Mouse (Mus musculus) embryonic facial prominence, embryonic 11.5 days (tissue): Measurements from ENCODE around the gene Tmem132e. TPM values are rescaled to one million over a fixed set of nuclear protein-coding genes. Genes with fewer than 3 reads are reported as not detected.

Source experiments
- ATAC-seq: fragments of 200-750 bp; cut with Nextera tagmentation; replicated peaks from 2 replicates; pipeline ENCODE4 v1.8.0; 2017; ENCODE audit warnings: low read depth; ENCODE audit not compliant: insufficient number of reproducible peaks, low FRiP score, low TSS enrichment
- DNase-seq: peaks from one replicate; pipeline ENCODE4 v3.0.0-alpha.2; 2015; ENCODE audit warnings: low spot score
- H3K27ac ChIP-seq: fragments of 300-500 bp; sonication (generic); replicated peaks from 2 replicates; pipeline ENCODE4 v1.5.1; 2014; ENCODE audit warnings: mild to moderate bottlenecking, low read depth, low read length, control low read depth
- H3K27me3 ChIP-seq: fragments of 300-500 bp; sonication (generic); 2 replicates; pipeline ENCODE4 v1.6.1; 2014; ENCODE audit warnings: mild to moderate bottlenecking, low read length, moderate library complexity, mixed read lengths; ENCODE audit not compliant: control insufficient read depth, insufficient read depth
- H3K36me3 ChIP-seq: fragments of 300-500 bp; sonication (generic); replicated peaks from 2 replicates; pipeline ENCODE4 v1.6.1; 2014; ENCODE audit warnings: low read depth, mild to moderate bottlenecking, low read length, moderate library complexity, mixed read lengths; ENCODE audit not compliant: control insufficient read depth, insufficient read depth
- H3K4me1 ChIP-seq: fragments of 300-500 bp; sonication (generic); 2 replicates; pipeline ENCODE4 v1.6.1; 2014; ENCODE audit warnings: low read length, mixed read lengths; ENCODE audit not compliant: control insufficient read depth, insufficient read depth
- H3K4me2 ChIP-seq: fragments of 300-500 bp; sonication (generic); 2 replicates; pipeline ENCODE4 v1.6.1; 2014; ENCODE audit warnings: low read depth, mild to moderate bottlenecking, control low read depth, low read length, moderate library complexity
- H3K4me3 ChIP-seq: fragments of 300-500 bp; sonication (generic); 2 replicates; pipeline ENCODE4 v1.5.1; 2014; ENCODE audit warnings: low read depth, low read length, control low read depth
- H3K9ac ChIP-seq: fragments of 300-500 bp; sonication (generic); replicated peaks from 2 replicates; pipeline ENCODE4 v1.6.1; 2014; ENCODE audit warnings: mild to moderate bottlenecking, control low read depth, low read length
- H3K9me3 ChIP-seq: fragments of 300-500 bp; sonication (generic); replicated peaks from 2 replicates; pipeline ENCODE4 v1.6.1; 2016; ENCODE audit warnings: mild to moderate bottlenecking, low read length, inconsistent platforms, mixed read lengths; ENCODE audit not compliant: control insufficient read depth
- WGBS: fragments of 180-500 bp; shearing (Covaris S2); extraction: QIAGEN DNeasy Blood & Tissue Kit; methylation state at CpG from one replicate; pipeline ENCODE4 v1.1.7; 2014; 5-methylcytosine and 5-hydroxymethylcytosine counted together
- polyA plus RNA-seq: library from polyadenylated mRNA; unstranded; fragments of >200 nt; fragmentation: Nextera tagmentation; extraction: Ambion mirVana; gene quantifications from 2 replicates; pipeline ENCODE4 v1.2.1, GENCODE M21; 2014

Tmem132e gene
- polyA plus RNA-seq: 0.97 and 1.0 TPM in 2 replicates

DNA sequence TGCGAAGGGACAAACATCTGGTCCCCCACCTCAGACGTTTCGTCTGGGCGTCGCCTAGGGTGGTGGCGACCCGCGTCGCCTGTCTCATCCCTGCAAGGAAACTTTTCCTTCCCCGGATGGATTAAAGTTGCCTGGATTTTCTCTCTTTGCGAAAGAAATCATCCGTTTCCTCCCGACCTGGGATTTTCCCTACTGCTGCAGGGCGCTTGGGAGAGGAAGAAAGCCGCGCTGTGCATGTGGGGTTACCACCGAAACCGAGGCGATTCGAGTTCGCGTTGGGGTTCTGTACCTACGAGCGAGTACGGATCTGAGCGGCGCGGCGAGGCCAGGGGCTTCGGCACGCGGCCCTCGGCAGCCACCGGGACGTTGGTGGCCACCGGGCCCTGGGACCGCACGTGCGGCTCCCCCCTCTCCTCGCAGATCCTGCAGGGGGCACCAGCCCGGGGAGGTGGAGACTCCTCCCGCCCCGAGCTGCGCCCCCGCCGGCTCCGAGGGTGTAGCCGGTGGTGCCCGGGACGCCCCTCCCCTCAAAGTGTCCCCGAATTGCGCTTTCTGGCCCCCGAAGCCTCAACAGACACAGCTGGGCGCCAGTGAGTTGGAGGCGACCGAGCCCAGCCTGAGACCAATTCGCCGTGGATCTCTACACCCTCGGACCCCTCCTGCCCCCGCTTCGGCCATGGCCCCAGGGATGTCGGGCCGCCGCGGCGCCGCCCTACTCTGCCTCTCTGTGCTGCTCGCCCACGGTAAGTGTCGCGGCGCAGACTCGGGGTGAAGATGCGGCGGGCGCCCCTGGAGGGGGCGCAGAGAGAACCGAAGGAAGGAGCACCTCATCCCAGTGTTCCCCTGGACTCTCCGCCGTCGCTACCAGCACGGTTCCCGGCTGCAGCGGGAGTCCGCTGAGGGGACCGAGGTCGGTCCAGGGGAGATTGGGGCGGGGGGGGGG lies at the start of gene Tmem132e:
Gene Tmem132e (plus strand): TSS at position 530 of the 943 bp plus-strand sequence.
- Histone ChIP-seq H3K4me2 (peak within 1 kb of the TSS; percentile 86), H3K4me1 (no peaks in the 10 kb centered on the region; the same call in 1 of the 2 replicates), H3K9me3 (no peaks in the 10 kb centered on the region), H3K27me3 (peaks cover 55% of the 10 kb centered on the region), H3K9ac (peak within 1 kb of the TSS; percentile 30), H3K4me3 (peak within 1 kb of the TSS; percentile 50), H3K27ac (no peak within 1 kb of the TSS), H3K36me3 (no peaks in the 10 kb centered on the region; the same call in 1 of the 2 replicates)
- ATAC-seq: 0 out of 2 replicates have a peak, but pooled peaks have one; percentile 19
- peak; percentile 53 for DNase-seq
- WGBS: under 1% methylated on average over 80 of the region's 88 CpGs

DNA sequence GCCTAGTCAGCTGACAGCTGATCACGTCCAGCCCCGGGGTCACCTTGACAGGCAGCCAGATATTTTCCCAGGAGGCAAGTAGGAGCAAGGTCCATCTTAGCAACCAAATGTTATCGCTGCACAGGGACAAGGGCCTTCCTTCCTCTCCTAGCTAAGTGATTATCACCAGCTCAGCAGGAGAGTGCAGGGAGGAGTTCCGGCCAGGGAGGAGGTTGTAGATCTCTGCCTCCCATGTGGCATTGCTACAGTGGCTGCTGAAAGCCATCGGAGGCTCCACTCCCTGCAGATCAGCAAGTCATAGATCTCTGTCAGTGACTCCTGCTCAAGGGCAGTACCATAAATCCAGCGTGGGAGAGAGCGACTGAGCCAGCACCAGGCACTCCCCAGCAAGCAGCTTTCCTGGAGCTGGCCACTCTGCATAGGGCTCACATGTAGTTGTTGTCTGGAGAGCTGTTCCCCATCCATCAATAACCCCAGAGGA lies 48.7 kb upstream of the Tmem132e start:
- H3K36me3 ChIP-seq: no peaks in the 10 kb centered on the region
- H3K4me1 ChIP-seq: no peaks in the 10 kb centered on the region
- WGBS: 47% methylated on average over 7 of the region's 7 CpGs
- no peaks in the 10 kb centered on the region for H3K9me3 ChIP-seq
- no peak overlapping the region for H3K27ac ChIP-seq
- no peaks in the 10 kb centered on the region for H3K27me3 ChIP-seq
- H3K9ac ChIP-seq: no peak overlapping the region
- H3K4me3 ChIP-seq: no peak overlapping the region
- no peak for DNase-seq
- no peak for ATAC-seq
- H3K4me2 ChIP-seq: no peak overlapping the region

DNA sequence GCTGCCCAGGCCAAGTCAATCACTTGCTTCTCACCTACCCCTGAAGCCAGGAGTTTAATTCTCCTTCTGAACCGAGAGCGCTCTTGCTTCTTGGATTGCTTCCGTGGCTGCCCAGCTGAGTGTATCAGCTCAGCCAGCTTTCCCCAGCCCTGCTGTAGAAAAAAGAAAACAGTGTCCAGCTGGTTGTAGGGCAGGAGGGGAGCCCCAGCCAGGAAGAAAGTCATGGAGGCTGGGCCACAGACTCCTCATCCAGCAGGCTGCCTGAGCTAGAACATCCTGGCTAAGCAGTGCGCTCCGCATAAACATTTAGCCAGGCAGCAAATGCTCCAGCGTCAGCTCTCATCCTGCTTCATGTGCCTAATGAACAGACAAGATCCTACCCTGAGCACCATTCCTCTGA lies 48.3 kb upstream of the Tmem132e start:
- Histone ChIP-seq H3K36me3 (no peaks in the 10 kb centered on the region), H3K4me2 (no peak overlapping the region), H3K27me3 (no peaks in the 10 kb centered on the region), H3K9ac (no peak overlapping the region), H3K27ac (no peak overlapping the region), H3K4me1 (no peaks in the 10 kb centered on the region), H3K4me3 (no peak overlapping the region), H3K9me3 (no peaks in the 10 kb centered on the region)
- ATAC-seq: no peak
- WGBS: 58% methylated on average over 6 of the region's 6 CpGs
- no peak for DNase-seq

DNA sequence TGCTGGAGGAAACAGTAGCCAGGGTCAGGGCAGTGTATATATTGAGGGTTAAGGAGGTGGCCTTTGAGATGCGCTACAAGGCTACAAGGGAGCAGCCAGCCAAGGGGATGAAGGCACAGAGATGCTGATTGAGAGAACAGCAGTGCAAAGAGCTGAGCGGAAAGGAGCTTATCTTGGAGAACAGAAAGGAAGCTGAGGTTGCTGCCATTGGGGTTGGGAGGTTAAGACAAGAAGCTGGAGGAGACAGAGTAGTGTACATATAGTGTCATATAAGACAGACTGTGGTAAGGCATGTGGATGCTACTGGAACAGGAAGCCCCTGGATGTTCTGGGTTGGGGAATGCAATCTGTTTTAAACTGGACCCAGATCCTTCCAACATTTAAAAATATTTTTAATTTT lies 47.8 kb upstream of the Tmem132e start:
- no peaks in the 10 kb centered on the region for H3K4me1 ChIP-seq
- no peaks in the 10 kb centered on the region for H3K27me3 ChIP-seq
- H3K36me3 ChIP-seq: no peaks in the 10 kb centered on the region
- no peak overlapping the region for H3K4me2 ChIP-seq
- no peak overlapping the region for H3K9ac ChIP-seq
- H3K27ac ChIP-seq: no peak overlapping the region
- WGBS: 57% methylated on average over 2 of the region's 2 CpGs
- ATAC-seq: no peak
- no peak for DNase-seq
- H3K4me3 ChIP-seq: no peak overlapping the region
- no peaks in the 10 kb centered on the region for H3K9me3 ChIP-seq

DNA sequence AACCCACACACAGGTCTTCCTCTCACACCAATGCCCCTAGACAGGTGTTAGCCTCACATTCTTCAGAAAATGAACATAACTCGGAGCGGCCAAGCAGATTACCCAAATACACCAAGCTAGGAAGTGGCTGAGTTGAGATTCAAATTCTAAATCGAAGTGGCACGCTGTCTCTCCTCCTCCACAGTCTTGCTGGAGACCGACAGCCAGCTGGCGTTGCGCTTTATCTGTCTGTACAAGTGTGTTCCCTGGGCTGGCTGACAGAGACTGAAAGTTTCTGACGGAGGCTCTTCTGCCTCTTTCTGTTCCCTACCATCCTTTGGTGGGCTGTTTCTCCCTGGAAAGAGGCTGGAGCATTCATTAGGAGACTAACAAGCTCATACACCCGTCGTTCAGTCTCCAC lies 37.7 kb upstream of the Tmem132e start:
- no peak overlapping the region for H3K9ac ChIP-seq
- H3K36me3 ChIP-seq: no peaks in the 10 kb centered on the region
- H3K27ac ChIP-seq: no peak overlapping the region
- WGBS: 79% methylated on average over 10 of the region's 10 CpGs
- no peaks in the 10 kb centered on the region for H3K9me3 ChIP-seq
- no peak for ATAC-seq
- H3K4me3 ChIP-seq: no peak overlapping the region
- no peak for DNase-seq
- H3K27me3 ChIP-seq: no peaks in the 10 kb centered on the region
- no peaks in the 10 kb centered on the region for H3K4me1 ChIP-seq
- no peak overlapping the region for H3K4me2 ChIP-seq

DNA sequence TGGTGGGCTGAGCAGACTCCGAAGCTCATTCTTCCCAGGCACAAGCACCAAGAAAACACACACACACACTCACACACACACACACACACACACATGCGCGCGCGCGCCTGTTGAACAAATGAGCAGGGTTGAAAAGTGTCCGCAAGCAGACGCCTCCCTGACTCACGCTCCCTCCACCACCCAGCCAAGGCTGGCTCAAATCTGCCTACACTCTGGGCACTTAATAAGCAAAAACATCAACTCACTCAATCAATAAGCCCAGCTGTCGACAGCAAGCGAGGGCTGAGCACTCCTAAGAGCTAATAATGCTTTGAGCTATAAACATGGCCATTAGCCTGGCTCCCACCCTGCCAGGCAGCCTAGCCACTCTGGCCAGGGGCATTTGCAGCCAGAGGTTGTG lies 18.5 kb upstream of the Tmem132e start:
- Histone ChIP-seq H3K9ac (no peak overlapping the region), H3K4me1 (no peaks in the 10 kb centered on the region), H3K36me3 (no peaks in the 10 kb centered on the region), H3K4me2 (no peak overlapping the region), H3K9me3 (no peaks in the 10 kb centered on the region), H3K27me3 (no peaks in the 10 kb centered on the region), H3K4me3 (no peak overlapping the region), H3K27ac (no peak overlapping the region)
- no peak for ATAC-seq
- WGBS: 84% methylated on average over 11 of the region's 11 CpGs
- DNase-seq: no peak

DNA sequence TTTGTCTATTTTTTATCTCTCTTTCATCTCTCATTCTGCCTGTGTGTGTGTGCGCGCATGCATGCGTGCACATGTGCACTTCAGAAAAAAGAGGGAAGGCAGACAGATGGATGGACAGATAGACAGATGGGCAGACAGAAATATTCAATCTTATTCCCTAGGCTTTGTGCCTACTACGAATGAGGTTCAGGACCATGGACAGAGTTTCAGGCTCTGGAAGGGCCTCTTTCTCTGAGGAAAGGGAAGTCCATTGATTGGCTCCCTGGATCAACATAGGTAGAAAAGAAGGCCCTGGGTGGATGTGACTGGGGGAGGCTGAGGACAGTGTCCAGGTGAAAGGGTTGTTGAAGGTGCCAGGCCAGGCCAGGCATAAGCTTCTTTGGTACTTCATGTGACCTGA lies 17.1 kb upstream of the Tmem132e start:
- DNase-seq: peak; percentile 80

DNA sequence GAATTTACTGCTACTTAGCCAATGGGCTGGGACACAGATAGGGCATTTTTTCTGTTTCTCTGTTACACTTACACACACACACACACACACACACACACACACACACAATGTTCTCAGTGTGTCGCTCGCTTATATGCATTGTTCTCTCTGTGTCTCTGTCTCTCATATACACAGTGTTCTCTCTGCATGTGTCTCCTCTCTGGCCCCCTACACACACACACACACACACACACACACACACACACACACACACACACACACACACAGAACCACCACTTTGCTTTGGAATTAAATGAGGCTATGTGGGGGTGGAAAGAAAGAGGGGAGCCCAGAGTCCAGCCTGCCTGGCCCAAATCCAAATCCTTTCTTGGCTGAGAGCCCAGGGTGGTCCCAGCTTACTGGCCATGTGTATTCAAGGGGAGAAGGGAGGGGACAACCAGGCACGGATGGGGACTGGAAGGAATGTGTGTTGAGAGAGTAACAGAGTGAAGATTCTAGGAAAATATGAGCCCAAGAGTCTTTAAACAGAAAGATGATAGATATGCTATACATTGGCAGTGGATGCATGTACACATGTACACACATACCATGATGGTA lies 8.0 kb upstream of the Tmem132e start:
- peaks cover 9% of the 10 kb centered on the region for H3K27me3 ChIP-seq
- H3K9me3 ChIP-seq: no peaks in the 10 kb centered on the region
- no peak overlapping the region for H3K9ac ChIP-seq
- no peak for DNase-seq
- ATAC-seq: no peak
- H3K4me2 ChIP-seq: no peak overlapping the region
- 73% methylated on average over 3 of the region's 3 CpGs for WGBS
- no peak overlapping the region for H3K4me3 ChIP-seq
- H3K36me3 ChIP-seq: no peaks in the 10 kb centered on the region
- H3K27ac ChIP-seq: no peak overlapping the region
- H3K4me1 ChIP-seq: no peaks in the 10 kb centered on the region

More for the DNA sequence above, 17.1 kb upstream of the Tmem132e start:
- WGBS: 68% methylated on average over 4 of the region's 4 CpGs
- no peak overlapping the region for H3K27ac ChIP-seq
- H3K4me2 ChIP-seq: no peak overlapping the region
- H3K9ac ChIP-seq: no peak overlapping the region
- H3K27me3 ChIP-seq: no peaks in the 10 kb centered on the region
- H3K4me1 ChIP-seq: no peaks in the 10 kb centered on the region
- H3K9me3 ChIP-seq: no peaks in the 10 kb centered on the region
- no peak overlapping the region for H3K4me3 ChIP-seq
- no peaks in the 10 kb centered on the region for H3K36me3 ChIP-seq
- no peak for ATAC-seq
